Mouse (Mus musculus): ENCODE data around the gene Olfr392. TPM values are rescaled to one million over a fixed set of nuclear protein-coding genes. Genes with fewer than 3 reads are reported as not detected.

The Olfr392 gene
- total and polyA plus RNA-seq, 3 experiments, result not detected

Other genes starting within 250 kb of the Olfr392 start
- gene Olfr385, start 224.0 kb downstream of the Olfr392 start, total RNA-seq (2012; rRNA removed), result not detected in 2 replicates
- not detected for gene Olfr385, start 224.0 kb downstream of the Olfr392 start, polyA plus RNA-seq (2012; ENCODE audit: insufficient read depth in 1 of 2, insufficient read length in 2 of 2, low read depth in 1 of 2, low replicate concordance in 2 of 2, missing spikeins in 1 of 2)
- not detected in 2 replicates for gene Olfr384, start 218.5 kb downstream of the Olfr392 start, total RNA-seq (2012; rRNA removed)
- not detected for gene Olfr384, start 218.5 kb downstream of the Olfr392 start, polyA plus RNA-seq (2012; ENCODE audit: insufficient read depth in 1 of 2, insufficient read length in 2 of 2, low read depth in 1 of 2, low replicate concordance in 2 of 2, missing spikeins in 1 of 2)
- gene Zfp735, start 128.3 kb downstream of the Olfr392 start, total RNA-seq (2012; rRNA removed), result not detected in 2 replicates
- not detected for gene Zfp735, start 128.3 kb downstream of the Olfr392 start, polyA plus RNA-seq (2012; ENCODE audit: insufficient read depth in 1 of 2, insufficient read length in 2 of 2, low read depth in 1 of 2, low replicate concordance in 2 of 2, missing spikeins in 1 of 2)
- not detected in 2 replicates for gene Olfr389, start 36.3 kb downstream of the Olfr392 start, total RNA-seq (2012; rRNA removed)
- gene Olfr389, start 36.3 kb downstream of the Olfr392 start, polyA plus RNA-seq (2012; ENCODE audit: insufficient read depth in 1 of 2, insufficient read length in 2 of 2, low read depth in 1 of 2, low replicate concordance in 2 of 2, missing spikeins in 1 of 2), result not detected
- gene Olfr390, start 34.1 kb downstream of the Olfr392 start, total RNA-seq (2012; rRNA removed), result not detected in 2 replicates
- gene Olfr390, start 34.1 kb downstream of the Olfr392 start, polyA plus RNA-seq (2012; ENCODE audit: insufficient read depth in 1 of 2, insufficient read length in 2 of 2, low read depth in 1 of 2, low replicate concordance in 2 of 2, missing spikeins in 1 of 2), result not detected
- not detected in 2 replicates for gene Olfr391-ps, start 14.0 kb downstream of the Olfr392 start, total RNA-seq (2012; rRNA removed)
- gene Olfr391-ps, start 14.0 kb downstream of the Olfr392 start, polyA plus RNA-seq (2012; ENCODE audit: insufficient read depth in 1 of 2, insufficient read length in 2 of 2, low read depth in 1 of 2, low replicate concordance in 2 of 2, missing spikeins in 1 of 2), result not detected
- gene Olfr393, start 34.4 kb upstream of the Olfr392 start, total RNA-seq (2012; rRNA removed), result not detected in 2 replicates
- not detected for gene Olfr393, start 34.4 kb upstream of the Olfr392 start, polyA plus RNA-seq (2012; ENCODE audit: insufficient read depth in 1 of 2, insufficient read length in 2 of 2, low read depth in 1 of 2, low replicate concordance in 2 of 2, missing spikeins in 1 of 2)
- gene Olfr394, start 73.7 kb upstream of the Olfr392 start, total RNA-seq (2012; rRNA removed), result not detected in 2 replicates
- not detected for gene Olfr394, start 73.7 kb upstream of the Olfr392 start, polyA plus RNA-seq (2012; ENCODE audit: insufficient read depth in 1 of 2, insufficient read length in 2 of 2, low read depth in 1 of 2, low replicate concordance in 2 of 2, missing spikeins in 1 of 2)
- not detected in 2 replicates for gene Olfr395, start 92.2 kb upstream of the Olfr392 start, total RNA-seq (2012; rRNA removed)
- not detected for gene Olfr395, start 92.2 kb upstream of the Olfr392 start, polyA plus RNA-seq (2012; ENCODE audit: insufficient read depth in 1 of 2, insufficient read length in 2 of 2, low read depth in 1 of 2, low replicate concordance in 2 of 2, missing spikeins in 1 of 2)
- not detected in 2 replicates for gene Olfr23, start 119.6 kb upstream of the Olfr392 start, total RNA-seq (2012; rRNA removed)
- gene Olfr23, start 119.6 kb upstream of the Olfr392 start, polyA plus RNA-seq (2012; ENCODE audit: insufficient read depth in 1 of 2, insufficient read length in 2 of 2, low read depth in 1 of 2, low replicate concordance in 2 of 2, missing spikeins in 1 of 2), result not detected
- gene Olfr397, start 143.8 kb upstream of the Olfr392 start, total RNA-seq (2012; rRNA removed), result not detected in 2 replicates
- gene Olfr397, start 143.8 kb upstream of the Olfr392 start, polyA plus RNA-seq (2012; ENCODE audit: insufficient read depth in 1 of 2, insufficient read length in 2 of 2, low read depth in 1 of 2, low replicate concordance in 2 of 2, missing spikeins in 1 of 2), result not detected
- not detected in 2 replicates for gene Olfr398, start 173.4 kb upstream of the Olfr392 start, total RNA-seq (2012; rRNA removed)
- not detected for gene Olfr398, start 173.4 kb upstream of the Olfr392 start, polyA plus RNA-seq (2012; ENCODE audit: insufficient read depth in 1 of 2, insufficient read length in 2 of 2, low read depth in 1 of 2, low replicate concordance in 2 of 2, missing spikeins in 1 of 2)
- gene Olfr139, start 239.5 kb upstream of the Olfr392 start, total RNA-seq (2012; rRNA removed), result not detected in 2 replicates
- gene Olfr139, start 239.5 kb upstream of the Olfr392 start, polyA plus RNA-seq (2012; ENCODE audit: insufficient read depth in 1 of 2, insufficient read length in 2 of 2, low read depth in 1 of 2, low replicate concordance in 2 of 2, missing spikeins in 1 of 2), result not detected
- not detected in 2 replicates for gene Olfr399, start 239.6 kb upstream of the Olfr392 start, total RNA-seq (2012; rRNA removed)
- not detected for gene Olfr399, start 239.6 kb upstream of the Olfr392 start, polyA plus RNA-seq (2012; ENCODE audit: insufficient read depth in 1 of 2, insufficient read length in 2 of 2, low read depth in 1 of 2, low replicate concordance in 2 of 2, missing spikeins in 1 of 2)